Mouse (Mus musculus): Measurements from ENCODE around the gene Gimap3.

Gimap3 gene

DNA sequence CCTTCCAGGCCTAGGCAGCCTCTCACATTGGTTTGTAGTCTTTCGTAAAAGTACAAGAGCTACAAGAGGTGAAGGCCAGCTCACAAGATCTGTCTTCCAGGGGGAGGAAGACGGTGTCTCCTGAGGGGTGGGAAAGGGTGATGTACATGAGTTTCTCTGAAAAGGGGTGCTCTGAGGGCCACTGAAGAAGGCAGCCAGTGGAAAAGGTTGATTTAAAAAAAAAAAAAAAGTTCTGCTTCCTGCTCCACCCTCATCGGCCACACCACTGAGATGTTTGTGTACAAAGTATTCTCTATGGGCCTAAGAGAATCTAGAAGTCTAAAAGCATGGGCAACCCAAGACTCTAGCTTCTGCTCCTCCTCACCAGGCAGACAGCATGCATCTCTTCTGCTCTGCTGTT is at the start of gene Gimap3:
Gene Gimap3, minus strand, starts transcription at position 156 of the 400 bp plus-strand sequence.
- DNase-seq, result no peak

DNA sequence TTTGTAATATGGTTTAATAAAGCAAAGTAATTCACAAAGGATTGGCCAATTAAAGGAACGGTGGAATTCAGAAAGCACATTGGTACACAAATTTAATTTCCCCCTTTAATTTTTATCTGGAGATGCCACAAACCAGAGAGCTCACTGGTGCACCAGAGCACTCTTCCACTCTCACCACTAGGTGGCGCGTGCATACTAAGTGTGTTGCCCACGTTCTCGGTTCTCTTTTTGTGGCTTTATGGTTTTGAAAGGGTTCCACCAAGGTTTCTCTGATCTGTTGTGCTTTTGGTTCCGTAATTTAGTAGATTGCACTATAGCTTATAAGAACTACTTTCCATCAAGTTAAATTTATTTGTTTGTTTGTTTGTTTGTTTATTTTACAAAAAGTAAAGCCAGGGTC is 47.2 kb upstream of the Gimap3 start:
- DNase-seq, result peak; percentile 90

DNA sequence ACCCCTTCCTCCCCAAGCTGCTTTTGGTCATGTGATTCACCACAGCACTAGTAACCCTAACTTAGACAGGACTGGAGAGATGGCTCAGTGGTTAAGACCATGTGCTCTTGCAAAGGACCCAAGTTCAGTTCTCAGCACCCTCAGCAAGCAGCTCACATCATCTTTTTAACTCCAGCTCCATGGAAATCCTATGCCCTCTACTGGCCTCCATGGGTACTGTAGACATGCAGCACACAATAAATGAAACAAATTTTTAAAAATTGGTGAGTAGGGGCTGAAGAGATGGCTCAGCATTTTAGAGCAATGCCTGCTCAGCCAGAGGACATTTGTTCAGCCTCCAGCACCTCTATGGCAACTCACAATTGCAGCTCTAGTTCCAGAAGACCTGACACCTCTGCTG is 44.4 kb upstream of the Gimap3 start:
- no peak for DNase-seq

DNA sequence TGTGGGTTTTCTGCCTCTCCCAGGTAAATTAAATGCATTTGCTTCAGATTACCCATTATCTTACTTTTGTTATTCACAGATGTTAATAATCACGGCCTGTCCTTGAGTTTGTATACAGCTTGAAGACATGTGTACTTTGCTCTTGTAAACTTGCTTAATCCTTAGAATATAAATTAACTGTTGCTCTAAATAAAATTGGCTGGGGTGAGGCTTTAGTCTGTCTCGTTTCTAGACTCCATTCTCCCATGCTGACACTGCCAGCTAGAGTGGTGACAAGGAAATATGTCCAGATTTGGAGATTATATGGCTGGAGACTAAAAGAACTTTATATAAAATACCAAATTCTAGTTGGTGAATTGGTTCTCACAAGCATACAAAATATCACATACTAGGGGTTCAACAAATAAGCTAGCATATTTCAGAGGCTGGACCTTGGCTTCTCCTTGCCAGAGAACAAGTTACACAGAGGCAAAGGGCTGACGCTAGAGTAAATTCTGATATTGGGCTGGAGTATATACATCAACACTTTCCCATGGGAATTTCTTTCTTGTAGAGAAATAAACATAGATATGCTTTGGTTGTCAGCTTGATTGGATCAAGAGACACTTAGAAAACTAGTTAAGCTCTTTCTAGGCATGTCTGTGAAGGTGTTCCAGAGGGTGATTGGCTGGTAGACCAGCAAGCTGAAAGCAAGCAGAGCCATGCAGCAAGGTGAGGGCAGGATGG is 39.0 kb upstream of the Gimap3 start:
- DNase-seq, result no peak

DNA sequence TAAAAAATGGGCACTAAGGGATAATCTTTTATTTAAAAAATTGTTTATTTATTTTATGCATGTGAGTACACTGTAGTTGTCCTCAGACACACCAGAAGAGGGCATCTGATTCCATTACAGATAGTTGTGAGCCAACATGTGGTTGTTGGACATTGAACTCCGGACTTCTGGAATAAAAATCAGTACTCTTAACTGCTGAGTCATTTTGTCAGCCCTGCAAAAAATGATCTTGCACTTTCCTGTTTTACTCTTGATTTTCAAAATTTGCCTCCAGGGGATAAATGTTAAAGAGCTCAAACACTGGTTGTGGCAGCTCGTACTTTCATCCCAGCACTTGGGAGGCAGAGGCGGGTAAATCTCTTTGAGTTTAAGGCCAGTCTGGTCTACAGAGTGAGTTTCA is 36.1 kb upstream of the Gimap3 start:
- no peak for DNase-seq

DNA sequence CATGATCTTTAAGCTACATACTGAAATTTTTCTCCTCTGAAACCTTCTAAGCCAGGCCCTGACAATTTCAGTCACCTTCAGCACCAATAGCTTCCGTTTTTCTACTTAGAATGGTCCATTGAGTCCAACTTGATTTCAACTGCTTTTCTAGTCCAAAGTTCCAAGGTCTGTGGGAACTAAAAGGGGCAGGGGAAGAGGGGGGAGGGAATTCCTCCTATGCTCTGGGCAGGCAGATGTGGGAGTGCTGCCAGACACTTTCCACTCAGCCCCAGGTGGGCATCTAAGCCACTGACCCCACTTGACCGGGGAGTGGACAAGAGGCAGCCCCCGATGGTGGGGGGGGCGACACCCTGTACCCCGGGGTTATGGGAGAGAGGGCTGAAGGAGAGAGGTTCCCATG is 33.7 kb upstream of the Gimap3 start:
- DNase-seq, result peak; percentile 49

DNA sequence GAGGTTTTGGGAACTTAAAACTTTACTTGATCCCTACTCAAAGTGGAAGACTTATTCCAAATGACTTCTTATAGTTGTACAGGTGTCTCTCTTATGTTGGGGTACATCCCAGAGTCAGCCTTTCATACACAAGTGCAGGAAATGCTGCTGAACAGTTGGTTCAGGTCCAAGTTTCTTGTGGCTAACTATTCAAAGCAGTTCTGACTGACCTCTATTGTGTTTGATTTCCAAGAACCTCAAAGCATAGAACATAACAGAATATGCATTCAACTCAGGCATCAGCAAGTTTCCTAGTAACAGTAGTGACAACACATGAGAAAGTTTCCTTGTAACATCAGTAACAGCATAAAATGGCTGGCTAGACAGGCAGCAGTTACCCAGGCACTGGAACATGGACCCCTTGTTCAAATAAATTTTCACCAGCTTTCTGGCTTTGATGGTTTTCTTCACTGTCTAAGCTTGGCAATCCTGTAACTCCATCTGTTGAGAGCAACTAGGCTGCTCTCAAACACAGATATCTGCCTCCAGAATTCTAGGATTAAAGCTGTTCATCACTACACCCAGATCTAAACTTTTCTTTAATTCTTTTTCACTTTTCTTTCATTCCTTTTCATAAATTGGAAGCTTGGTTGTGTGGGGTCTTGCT is 32.9 kb upstream of the Gimap3 start:
- no peak for DNase-seq

DNA sequence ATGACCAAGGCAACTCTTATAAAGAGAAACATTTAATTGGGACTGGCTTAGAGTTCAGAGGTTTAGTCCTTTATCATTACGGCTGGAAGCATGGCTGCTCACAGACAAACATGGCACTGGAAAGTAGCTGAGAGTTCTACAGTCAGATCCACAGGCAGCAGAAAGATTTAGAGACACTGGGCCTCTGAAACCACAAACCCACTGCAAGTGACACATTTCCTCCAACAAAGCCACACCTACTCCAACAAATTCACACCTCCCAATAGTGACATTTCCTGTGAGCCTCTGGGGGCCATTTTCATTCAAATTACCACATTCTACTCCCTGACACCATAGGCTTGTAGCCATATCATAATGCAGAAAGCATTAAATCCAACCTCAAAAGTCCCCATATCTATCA is 31.2 kb upstream of the Gimap3 start:
- DNase-seq, result no peak

DNA sequence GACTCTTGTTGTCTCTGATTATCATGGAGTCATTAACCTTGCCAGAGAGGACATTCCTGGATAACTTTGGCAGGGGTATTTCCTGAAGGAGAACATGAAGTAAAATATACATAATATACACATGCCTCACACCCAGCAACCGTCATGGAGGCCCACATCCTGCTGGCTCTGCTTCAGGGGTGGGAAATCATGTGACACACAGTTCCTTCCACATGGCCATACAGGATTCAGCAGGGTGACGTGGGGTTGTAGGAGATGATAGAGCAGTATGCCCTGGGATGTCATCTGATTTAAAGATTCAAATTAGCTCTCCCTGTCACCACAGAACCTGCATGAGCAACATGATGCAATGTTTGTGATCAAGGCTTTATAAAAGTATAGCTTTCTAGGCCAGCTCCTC is 17.2 kb upstream of the Gimap3 start:
- no peak for DNase-seq

DNA sequence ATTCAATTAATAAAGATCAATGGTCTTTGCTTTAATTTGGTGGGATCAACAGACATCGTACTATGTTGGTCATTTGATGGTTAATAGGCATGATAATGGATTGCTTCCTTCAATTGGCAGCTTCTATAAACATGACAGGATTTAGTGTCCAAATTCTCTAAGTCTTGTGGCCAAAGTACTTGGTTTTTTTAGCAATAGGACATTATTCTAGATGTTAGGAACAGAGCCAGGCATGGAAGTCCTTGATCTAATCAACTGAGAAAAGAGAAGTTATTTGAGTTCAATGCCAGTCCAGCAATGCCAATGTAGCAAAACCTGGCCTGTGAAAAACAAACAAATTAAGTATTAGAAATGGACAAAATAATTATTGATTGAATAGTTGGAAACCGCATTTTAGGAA is 14.9 kb upstream of the Gimap3 start:
- no peak for DNase-seq

DNA sequence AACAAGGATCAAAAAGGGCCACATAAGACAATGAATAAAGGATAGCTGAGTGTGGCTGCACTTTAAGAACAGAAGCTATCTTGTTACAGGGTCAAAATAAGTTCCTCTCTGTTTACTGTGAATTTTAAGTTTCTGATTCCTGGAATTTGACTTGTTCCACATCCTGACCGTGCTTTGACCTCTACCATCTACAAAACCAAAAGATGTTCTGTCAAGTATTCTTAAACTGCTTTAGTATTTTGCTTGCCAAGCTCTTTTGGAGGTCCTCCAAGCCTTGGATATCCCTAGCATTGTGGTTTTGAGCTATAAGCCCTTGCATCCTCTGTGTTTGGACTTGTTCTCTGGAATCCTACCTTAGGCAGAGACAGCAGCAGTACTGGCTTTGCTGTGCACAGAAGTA is 14.5 kb upstream of the Gimap3 start:
- DNase-seq, result peak; percentile 42

DNA sequence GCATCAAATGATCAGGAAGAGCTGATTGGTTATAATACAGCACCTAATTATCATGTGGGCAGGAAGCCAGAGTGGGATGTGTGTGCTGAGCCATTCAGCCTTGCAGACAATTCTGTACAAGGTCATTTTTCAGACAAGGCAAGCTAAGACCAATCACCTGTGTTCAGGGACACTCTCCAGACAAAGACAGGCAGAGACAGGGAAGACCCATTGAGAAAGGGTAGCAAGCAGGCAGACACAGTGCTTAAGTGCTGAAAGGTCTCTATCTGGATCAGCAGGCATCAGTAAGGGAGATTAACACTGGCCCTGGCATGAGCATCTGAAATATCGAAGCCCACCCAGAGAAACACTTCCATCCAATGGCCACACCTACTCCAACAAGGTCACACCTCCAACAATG is 13.8 kb upstream of the Gimap3 start:
- no peak for DNase-seq

DNA sequence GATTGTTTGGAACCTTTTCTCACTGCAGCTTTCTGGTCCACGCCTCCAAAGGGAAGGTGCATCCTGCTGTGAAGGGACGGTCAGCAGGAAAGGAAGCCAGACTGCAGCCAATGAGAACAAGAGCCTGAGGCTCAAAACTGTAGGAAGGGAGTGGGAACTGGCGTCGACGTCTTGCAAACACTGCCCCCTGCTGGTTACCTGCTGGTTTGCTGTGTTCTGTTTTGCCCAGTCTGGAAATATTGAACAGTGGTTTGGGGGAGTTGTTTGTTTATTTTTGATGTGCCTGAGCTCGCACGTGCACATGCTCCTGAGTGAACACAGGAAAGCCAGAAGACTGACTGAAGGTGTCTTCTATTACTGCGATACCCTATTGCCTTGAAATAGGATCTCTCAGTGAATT is 1.4 kb upstream of the Gimap3 start:
- DNase-seq, result peak; percentile 92

DNA sequence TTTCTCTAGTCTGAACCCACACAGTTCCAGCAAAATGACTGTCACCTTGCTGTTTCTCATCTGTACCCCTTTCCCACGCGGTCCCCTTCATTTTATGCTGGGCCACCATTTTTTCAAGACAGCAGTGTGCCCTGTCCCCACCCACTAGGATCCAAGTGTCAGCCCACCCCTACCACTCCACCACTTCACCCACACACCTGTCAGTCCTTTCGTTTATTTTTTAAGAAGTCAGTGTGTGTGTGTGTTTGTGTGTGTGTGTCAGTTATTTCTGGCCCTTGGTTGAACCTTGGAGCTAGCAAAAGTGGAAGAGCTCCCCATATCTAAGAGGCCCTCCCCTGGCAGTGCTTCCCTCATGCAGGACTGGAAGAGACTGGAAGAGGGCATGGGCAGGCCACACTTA is 1.7 kb downstream of the Gimap3 start:
- no peak for DNase-seq

DNA sequence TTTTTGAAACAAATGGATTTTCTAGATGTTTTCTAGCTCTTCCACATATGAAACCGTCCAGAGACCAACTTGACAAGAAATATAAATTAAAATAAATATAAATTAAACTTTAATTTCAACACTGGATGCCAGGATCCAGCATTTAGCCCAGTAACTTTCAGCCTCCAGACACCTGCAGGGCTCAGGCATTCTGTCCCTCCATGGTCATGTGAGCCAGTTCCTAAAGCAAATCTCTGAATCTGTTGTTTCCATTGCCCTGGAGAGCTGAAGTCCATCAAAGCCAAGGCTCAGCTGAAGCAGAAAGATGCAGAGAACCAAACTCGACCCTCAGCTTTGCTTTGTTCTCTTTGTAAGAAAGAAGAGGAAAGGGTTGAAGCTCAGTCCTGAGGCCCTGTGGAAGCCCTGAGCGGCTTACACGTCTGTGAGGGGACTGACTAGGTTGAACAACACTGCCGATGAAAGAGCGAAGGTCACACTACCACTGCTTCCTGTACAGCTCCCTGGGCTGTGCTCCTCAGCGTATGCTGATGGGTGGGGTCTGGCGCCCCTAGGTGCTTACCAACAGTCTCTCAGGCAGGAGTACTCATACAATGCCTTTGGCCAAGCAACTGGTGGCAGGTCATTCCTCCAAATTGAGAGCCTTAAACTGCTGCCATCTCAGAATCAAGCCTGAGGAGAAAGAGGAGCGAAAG is 2.3 kb downstream of the Gimap3 start:
- DNase-seq, result no peak

DNA sequence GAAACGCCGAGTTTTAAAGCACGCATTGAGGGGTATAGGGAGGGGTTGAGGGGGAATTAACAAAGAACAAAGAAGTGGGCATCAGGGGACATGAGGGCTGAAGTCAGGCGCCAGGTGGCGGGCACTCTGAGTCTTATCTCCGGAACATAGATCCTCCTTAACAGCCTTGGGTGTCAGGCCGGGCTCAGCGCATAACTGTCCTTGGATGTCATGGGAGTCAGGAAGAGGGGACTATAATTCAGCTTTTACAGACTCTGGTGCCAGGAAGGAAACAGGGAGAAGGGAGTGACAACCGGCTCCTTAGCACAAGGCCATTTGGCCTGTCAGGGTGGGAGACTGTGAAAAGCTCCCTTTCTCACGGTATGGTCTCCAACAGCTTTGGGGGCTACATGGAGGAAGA is 6.2 kb downstream of the Gimap3 start:
- DNase-seq, result no peak

DNA sequence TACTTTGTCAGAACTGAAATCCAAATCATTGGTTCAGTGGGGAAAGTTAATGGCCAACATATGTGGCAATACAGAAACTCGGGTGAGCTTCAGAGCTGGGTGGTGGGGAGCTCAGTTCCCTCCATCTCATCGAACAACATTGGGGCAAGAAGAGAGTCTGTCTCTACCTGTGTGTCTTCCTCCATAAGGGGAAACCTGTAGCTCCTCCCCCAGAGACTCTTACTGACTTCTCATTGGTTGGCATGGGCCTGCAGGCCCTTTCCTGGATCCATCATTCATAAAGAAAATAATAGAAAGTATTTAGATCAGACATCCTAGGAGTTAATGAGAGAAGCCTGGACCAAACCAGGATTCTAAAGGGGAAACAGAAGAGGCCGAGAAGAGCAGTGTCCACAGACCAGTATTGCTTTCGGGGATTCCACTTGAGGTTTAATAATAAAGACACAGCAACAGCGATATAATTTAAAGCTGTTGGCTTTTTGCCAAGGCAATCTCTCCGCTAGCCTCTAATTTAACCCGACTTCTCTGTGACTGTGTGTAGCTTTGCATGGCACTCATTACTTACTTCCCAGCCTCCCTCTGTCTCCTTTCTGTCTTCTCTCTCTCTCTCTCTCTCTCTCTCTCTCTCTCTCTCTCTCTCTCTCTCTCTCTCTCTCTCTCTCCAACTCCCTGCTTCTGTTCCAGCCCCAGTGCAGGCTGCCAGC is 6.9 kb downstream of the Gimap3 start:
- no peak for DNase-seq

DNA sequence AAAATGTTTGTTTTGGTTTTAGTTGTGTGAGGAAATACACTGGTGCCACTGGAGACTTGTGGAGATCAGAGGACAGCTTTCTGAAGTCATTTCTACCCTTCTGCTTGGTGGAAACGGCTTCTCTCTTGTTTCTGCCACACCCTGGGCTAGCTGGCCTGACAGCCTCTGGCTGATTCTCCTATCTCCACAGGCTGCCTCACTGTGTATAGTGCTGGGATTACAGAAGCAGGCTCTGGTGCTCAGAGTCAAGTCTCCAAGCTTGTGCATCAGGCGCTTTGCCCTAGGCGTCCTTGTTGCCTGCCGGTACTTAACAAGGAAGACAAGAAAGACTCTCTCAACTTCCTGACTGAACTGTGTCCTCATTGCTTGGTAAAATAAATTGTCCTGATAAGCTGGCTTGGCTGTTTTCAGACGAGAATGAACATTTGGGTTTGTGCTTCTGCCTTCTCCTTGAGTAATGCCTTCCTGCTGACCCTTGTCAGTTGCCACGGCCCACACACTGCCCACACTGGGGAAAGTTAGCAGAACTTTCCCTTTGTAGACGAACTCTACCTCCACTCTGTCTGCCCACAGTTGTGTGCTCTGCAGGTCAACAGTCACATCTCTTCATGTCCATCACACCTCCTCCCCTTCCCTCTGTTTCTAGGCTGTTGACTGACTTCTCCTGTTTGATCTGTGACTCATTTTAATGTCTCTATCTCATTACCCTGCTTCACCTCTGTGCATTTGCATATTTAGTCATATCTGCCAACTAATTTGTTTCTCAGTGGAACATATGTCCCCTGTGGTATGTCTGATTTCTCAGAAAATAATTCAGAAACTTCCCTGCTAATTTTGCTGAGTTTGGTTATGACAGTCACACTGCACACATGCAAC is 23.3 kb downstream of the Gimap3 start:
- DNase-seq, result peak; percentile 37

DNA sequence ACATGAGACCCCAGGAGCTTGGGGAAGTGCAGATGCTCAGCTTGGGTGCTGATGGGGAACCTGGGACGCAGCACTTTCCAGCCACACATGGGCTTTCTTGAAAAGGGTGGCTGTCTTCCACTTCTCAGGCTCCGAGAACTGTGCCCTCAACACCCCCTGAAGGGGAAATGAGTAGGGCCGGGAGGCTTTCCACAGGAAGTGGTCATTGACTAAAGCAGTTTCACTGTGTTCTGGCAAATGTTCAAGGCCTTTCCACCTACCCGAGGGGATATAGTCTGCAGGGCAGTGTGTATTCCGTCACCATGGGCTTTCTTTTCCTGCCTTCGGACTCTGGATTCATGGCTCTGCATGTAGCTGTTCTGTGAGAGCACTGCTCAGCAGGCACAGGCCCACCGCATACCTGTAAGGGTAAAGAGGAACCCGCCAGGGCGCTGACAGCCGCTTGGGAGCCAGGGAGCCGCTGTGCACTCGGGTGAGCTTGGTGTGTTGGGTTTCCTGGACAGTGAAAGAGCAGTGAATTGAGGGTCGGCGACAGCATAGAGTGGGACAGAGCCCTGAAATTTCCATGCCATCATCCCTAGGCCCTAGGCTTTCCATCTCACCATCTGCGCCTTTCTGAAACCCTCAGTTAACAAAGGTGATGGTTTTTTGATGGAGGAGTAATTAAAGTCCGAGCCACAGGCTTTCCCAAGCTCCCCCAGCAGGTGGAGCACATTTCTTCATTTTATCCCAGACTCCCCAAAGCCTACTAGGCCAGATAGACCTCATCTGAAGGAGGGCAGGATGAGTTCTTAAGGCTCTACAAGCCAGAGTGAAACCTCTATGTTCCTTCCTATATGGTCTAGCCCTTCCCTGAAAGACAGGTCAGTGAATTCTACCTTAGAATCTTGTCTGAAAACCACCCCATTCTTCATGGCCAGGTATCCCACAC is 24.4 kb downstream of the Gimap3 start, which contains the start of gene Gimap5:
Gene Gimap5, plus strand, starts transcription at position 239 of the 931 bp plus-strand sequence.
- DNase-seq, result peak; percentile 66

DNA sequence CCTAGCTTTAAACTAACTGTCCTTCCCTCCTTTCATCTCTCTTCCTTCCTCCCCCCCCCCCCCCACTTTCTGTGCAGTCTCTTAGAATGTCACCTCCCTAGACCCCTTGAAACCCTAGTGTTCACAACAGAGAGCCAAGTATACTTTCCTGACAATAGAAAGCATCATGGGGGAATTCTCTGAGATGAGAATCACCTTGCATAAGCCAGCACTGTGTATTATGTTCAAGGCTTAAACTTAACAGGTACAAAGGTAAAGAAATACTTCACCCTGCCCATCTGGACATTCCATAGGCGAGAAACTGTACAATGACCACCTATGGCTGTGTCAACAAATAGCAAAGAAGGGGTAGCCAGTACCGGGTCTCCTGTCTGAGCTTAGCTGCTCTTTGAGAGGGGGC is 25.2 kb downstream of the Gimap3 start:
- no peak for DNase-seq
